In the genomic region with DNA sequence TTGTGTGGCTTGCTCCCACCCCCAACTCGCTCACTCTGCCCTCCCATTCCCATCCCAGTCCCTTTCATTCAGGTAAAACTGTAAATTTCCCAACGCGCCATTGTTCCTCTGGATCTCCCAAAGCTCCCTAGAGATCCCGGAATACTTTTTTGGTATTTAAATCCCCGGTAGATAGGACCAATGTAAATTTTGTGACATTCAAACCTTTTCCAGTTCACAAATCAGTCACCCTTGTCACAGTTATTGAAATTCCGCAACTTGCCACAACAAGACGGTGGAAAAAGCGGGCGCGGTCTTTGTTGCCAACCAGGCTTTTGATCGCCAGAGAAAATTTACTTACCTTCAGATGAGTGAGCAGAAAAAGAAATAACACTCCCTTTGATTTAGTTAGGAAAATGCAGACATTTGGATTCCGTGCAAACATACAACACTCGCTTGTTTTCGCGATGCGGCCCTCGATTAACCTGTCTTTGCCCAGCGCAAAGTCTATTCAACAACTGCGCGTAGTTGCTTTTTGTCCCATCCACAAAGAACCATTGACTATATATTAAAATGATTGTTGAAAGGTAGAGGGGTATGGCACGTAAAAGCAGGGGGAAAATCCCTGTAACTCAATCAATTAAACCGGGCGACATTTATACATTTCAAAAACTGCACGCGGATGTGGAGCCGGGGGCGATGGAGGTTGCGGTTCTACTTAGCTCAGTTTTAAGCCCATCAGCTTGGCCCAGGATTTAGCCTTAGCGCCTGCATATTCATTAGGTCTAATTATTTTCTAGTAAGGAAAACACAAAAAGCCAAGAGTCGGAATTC, we compare ENCODE assay signal across 10 mouse cellular contexts. TPM values are rescaled to one million over a fixed set of nuclear protein-coding genes. Genes with fewer than 3 reads are reported as not detected.
A peak's percentile ranks its signal among the peaks of the same experiment; 100 is the strongest.
DNase-seq lines count a peak whose midpoint lies in the region; ATAC-seq and TF ChIP-seq lines count a peak whose summit lies in the region.
"Had no signal": no experiment of that assay in that cellular context is flagged by ENCODE, and none has a peak within 500 bp of the region (broad histone marks: within the 10 kb centered on the region; RNA-seq: fewer than 3 reads in every experiment).

No protein-coding gene starts in this region.

- ATAC-seq in intestine, embryonic 14.5 days (replicated peaks; ENCODE audit: low FRiP score, low TSS enrichment, low read depth) = no peak
- ATAC-seq in intestine, embryonic 15.5 days = no peak

- no peak overlapping the region for H3K4me2 ChIP-seq in intestine, embryonic 14.5 days (ENCODE audit: low read length)
- no peak overlapping the region for H3K4me2 ChIP-seq in intestine, embryonic 15.5 days (replicated peaks)

- 1% methylated on average over 30 of the region's 30 CpGs for WGBS in intestine, embryonic 14.5 days
- 2% methylated on average over 30 of the region's 30 CpGs for WGBS in intestine, embryonic 15.5 days
- WGBS in forebrain, embryonic 10.5 days = under 1% methylated on average over 30 of the region's 30 CpGs
- under 1% methylated on average over 30 of the region's 30 CpGs for WGBS in limb, embryonic 10.5 days
- WGBS in olfactory bulb, adult 2 months = 17% methylated on average over 30 of the region's 30 CpGs

- H3K9ac ChIP-seq in intestine, embryonic 14.5 days (ENCODE audit: low read length) = no peak overlapping the region
- no peak overlapping the region for H3K9ac ChIP-seq in intestine, embryonic 15.5 days

- peak; percentile 55 for DNase-seq in intestine, embryonic 14.5 days (ENCODE audit: low spot score)
- DNase-seq in forebrain, embryonic 10.5 days (ENCODE audit: extremely low spot score, low spot score) = peak; percentile 39
- peak; percentile 43 for DNase-seq in limb, embryonic 10.5 days (ENCODE audit: low spot score)
- DNase-seq in right cerebral cortex, adult 18-20 months = no peak
- DNase-seq in right cerebral cortex, postnatal 10 days (ENCODE audit: low spot score in 2 of 2) = no peak
- DNase-seq in left cerebral cortex, adult 9 months (ENCODE audit: low spot score in 2 of 2) = no peak

- H3K4me3 ChIP-seq in intestine, embryonic 14.5 days (ENCODE audit: low read depth, low read length) = no peak overlapping the region
- H3K4me3 ChIP-seq in intestine, embryonic 15.5 days (replicated peaks) = no peak overlapping the region
- H3K4me3 ChIP-seq in forebrain, embryonic 10.5 days = peak overlapping the region; percentile 85
- H3K4me3 ChIP-seq in limb, embryonic 10.5 days = no peak overlapping the region
- H3K4me3 ChIP-seq in olfactory bulb, adult 2 months (ENCODE audit: insufficient read depth, low read depth, low read length) = peak overlapping the region; percentile 30

- no peak overlapping the region for H3K27ac ChIP-seq in intestine, embryonic 14.5 days (ENCODE audit: low read depth)
- no peak overlapping the region for H3K27ac ChIP-seq in intestine, embryonic 15.5 days
- peak overlapping the region; percentile 98 for H3K27ac ChIP-seq in forebrain, embryonic 10.5 days
- no peak overlapping the region for H3K27ac ChIP-seq in limb, embryonic 10.5 days
- H3K27ac ChIP-seq in olfactory bulb, adult 2 months (ENCODE audit: insufficient read depth, low read depth, low read length) = peak overlapping the region; percentile 53; the same call in 1 of the 2 replicates
- H3K27ac ChIP-seq: kidney, postnatal 0 days had no signal

- no peak for TF ChIP-seq CTCF in olfactory bulb, adult 2 months (IDR thresholded peaks at IDR 0.05; ENCODE audit: insufficient read depth, low read depth, low read length)

- H3K36me3 ChIP-seq in intestine, embryonic 14.5 days (ENCODE audit: control insufficient read depth, insufficient read depth, low read length) = no peaks in the 10 kb centered on the region
- H3K36me3 ChIP-seq in intestine, embryonic 15.5 days = no peaks in the 10 kb centered on the region
- peaks cover 24% of the 10 kb centered on the region for H3K36me3 ChIP-seq in forebrain, embryonic 10.5 days (replicated peaks)
- no peaks in the 10 kb centered on the region for H3K36me3 ChIP-seq in limb, embryonic 10.5 days

- H3K4me1 ChIP-seq in intestine, embryonic 14.5 days (replicated peaks; ENCODE audit: control insufficient read depth, insufficient read depth, low read length) = no peaks in the 10 kb centered on the region; the same call in 1 of the 2 replicates
- H3K4me1 ChIP-seq in intestine, embryonic 15.5 days (replicated peaks) = peaks cover 11% of the 10 kb centered on the region; the same call in 1 of the 2 replicates
- peaks cover 77% of the 10 kb centered on the region for H3K4me1 ChIP-seq in forebrain, embryonic 10.5 days
- H3K4me1 ChIP-seq in limb, embryonic 10.5 days = peaks cover 12% of the 10 kb centered on the region
- H3K4me1 ChIP-seq in olfactory bulb, adult 2 months (ENCODE audit: control insufficient read depth, insufficient read depth, low read length) = peaks cover 4% of the 10 kb centered on the region; the same call in 1 of the 2 replicates

- peaks cover 98% of the 10 kb centered on the region for H3K27me3 ChIP-seq in intestine, embryonic 14.5 days (replicated peaks; ENCODE audit: control insufficient read depth, insufficient read depth, low read length)
- H3K27me3 ChIP-seq in intestine, embryonic 15.5 days (replicated peaks) = peaks cover 86% of the 10 kb centered on the region
- peaks cover 100% of the 10 kb centered on the region for H3K27me3 ChIP-seq in forebrain, embryonic 10.5 days (ENCODE audit: poor library complexity, severe bottlenecking)
- H3K27me3 ChIP-seq in limb, embryonic 10.5 days (ENCODE audit: low read depth, poor library complexity, severe bottlenecking) = peaks cover 100% of the 10 kb centered on the region

- no peak for TF ChIP-seq POLR2A in olfactory bulb, adult 2 months (IDR thresholded peaks at IDR 0.05; ENCODE audit: insufficient read depth, low read depth, low read length)

- no peaks in the 10 kb centered on the region for H3K9me3 ChIP-seq in intestine, embryonic 14.5 days (ENCODE audit: control insufficient read depth, low read length)
- H3K9me3 ChIP-seq in intestine, embryonic 15.5 days = no peaks in the 10 kb centered on the region
- H3K9me3 ChIP-seq in forebrain, embryonic 10.5 days = no peaks in the 10 kb centered on the region
- H3K9me3 ChIP-seq in limb, embryonic 10.5 days (replicated peaks) = no peaks in the 10 kb centered on the region

RNA-seq across cellular contexts. Expression of a gene that starts 1.6 kb away (rescaled TPM):
- polyA plus RNA-seq in intestine, embryonic 14.5 days (2014; fragmentation: Nextera tagmentation; extraction: Ambion mirVana) = not detected in 2 replicates
- polyA plus RNA-seq in intestine, embryonic 15.5 days (2015; fragmentation: Nextera tagmentation; extraction: Ambion mirVana) = 0.09 TPM in 1 of 2 replicates, not detected in the other
- polyA plus RNA-seq in forebrain, embryonic 10.5 days (2016; fragmentation: Nextera tagmentation; extraction: Ambion mirVana) = 6.2 and 8.9 TPM in 2 replicates
- 0.05 and 0.06 TPM in 2 replicates for polyA plus RNA-seq in limb, embryonic 10.5 days (2016; fragmentation: Nextera tagmentation; extraction: Ambion mirVana)
- not detected in 2 replicates for polyA plus RNA-seq in olfactory bulb, adult 2 months (2012; ENCODE audit: insufficient read depth, insufficient read length, low replicate concordance, missing spikeins)
- polyA plus RNA-seq: heart, postnatal 0 days; kidney, postnatal 0 days had no signal

RNA-seq across cellular contexts. Expression of a gene that starts 5.0 kb away (rescaled TPM):
- not detected in 2 replicates for polyA plus RNA-seq in intestine, embryonic 14.5 days (2014; fragmentation: Nextera tagmentation; extraction: Ambion mirVana)
- 0.16 TPM in 1 of 2 replicates, not detected in the other for polyA plus RNA-seq in intestine, embryonic 15.5 days (2015; fragmentation: Nextera tagmentation; extraction: Ambion mirVana)
- 24.8 and 41.8 TPM in 2 replicates for polyA plus RNA-seq in forebrain, embryonic 10.5 days (2016; fragmentation: Nextera tagmentation; extraction: Ambion mirVana)
- 0.05 and 0.24 TPM in 2 replicates for polyA plus RNA-seq in limb, embryonic 10.5 days (2016; fragmentation: Nextera tagmentation; extraction: Ambion mirVana)
- not detected in 2 replicates for polyA plus RNA-seq in olfactory bulb, adult 2 months (2012; ENCODE audit: insufficient read depth, insufficient read length, low replicate concordance, missing spikeins)
- polyA plus RNA-seq: heart, postnatal 0 days; kidney, postnatal 0 days had no signal

Comparison
In these comparisons a context has a peak if more than half of its experiments do, and no peak if none do; other contexts are left out.
1. DNase-seq: peak in intestine, embryonic 14.5 days (single experiment), forebrain, embryonic 10.5 days (single experiment) and limb, embryonic 10.5 days (single experiment); none in right cerebral cortex, adult 18-20 months (single experiment), right cerebral cortex, postnatal 10 days (0 of 2) and left cerebral cortex, adult 9 months (0 of 2).
2. H3K27ac ChIP-seq: peak in forebrain, embryonic 10.5 days (single experiment) and olfactory bulb, adult 2 months (single experiment); none in intestine, embryonic 14.5 days (single experiment), intestine, embryonic 15.5 days (single experiment) and limb, embryonic 10.5 days (single experiment).
3. H3K4me3 ChIP-seq: peak in forebrain, embryonic 10.5 days (single experiment) and olfactory bulb, adult 2 months (single experiment); none in intestine, embryonic 14.5 days (single experiment), intestine, embryonic 15.5 days (single experiment) and limb, embryonic 10.5 days (single experiment).
4. RNA of a gene that starts 5.0 kb away (polyA plus RNA-seq): 24.8 to 41.8 TPM in forebrain, embryonic 10.5 days; 0.05 to 0.24 TPM in limb, embryonic 10.5 days, 0.16 TPM in intestine, embryonic 15.5 days, not detected in intestine, embryonic 14.5 days and not detected in olfactory bulb, adult 2 months; every median in the first group is over 10 times any median in the second.